Mouse (Mus musculus): ENCODE results near the gene Cds1. TPM values are rescaled to one million over a fixed set of nuclear protein-coding genes. Genes with fewer than 3 reads are reported as not detected.

The Cds1 gene
- polyA plus RNA-seq, 1 experiment from 2014 or later: 2.2 TPM

DNA sequence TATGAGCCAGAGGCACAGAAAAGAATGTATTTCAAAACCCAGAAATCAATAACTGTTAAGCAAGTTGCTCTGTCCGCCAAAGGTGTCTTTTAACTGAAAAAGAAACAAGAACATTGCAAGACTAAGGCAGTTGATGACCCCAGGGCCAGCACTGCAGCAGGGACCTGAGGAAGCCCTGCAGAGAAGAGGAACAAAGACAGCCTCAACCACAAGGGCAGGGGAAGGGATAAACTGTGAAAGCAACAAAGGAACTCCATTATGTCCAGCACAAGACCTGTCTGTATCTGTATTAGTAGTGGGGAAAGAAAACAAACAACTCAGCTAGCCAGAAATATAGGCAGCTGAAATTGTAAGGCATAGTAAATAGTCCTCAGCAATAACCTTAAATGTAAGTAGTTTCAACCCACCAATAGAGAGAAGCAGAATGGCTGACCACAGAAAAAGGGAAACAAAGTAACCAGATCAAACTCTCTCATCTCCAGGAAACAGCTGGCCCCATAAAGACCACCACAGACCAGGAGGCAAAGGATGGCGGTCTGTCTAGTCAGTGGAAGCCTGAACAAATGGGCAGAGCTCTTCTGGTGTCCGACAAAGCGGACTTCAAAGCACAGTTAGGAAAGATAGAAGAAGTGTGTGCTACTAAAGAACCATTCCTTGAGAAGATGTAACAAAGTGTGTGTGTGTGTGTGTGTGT is 21.1 kb downstream of the Cds1 start:
- H3K4me1 ChIP-seq (ENCODE audit: insufficient read depth): no peaks in the 10 kb centered on the region; the same call in 1 of the 2 replicates
- no peak for ATAC-seq (ENCODE audit: insufficient read depth)
- no peaks in the 10 kb centered on the region for H3K9me3 ChIP-seq (ENCODE audit: low read depth, low read length)
- no peak overlapping the region for H3K9ac ChIP-seq
- H3K27ac ChIP-seq (ENCODE audit: low read depth): no peak overlapping the region
- 66% methylated on average over 4 of the region's 4 CpGs for whole genome bisulfite sequencing
- no peak overlapping the region for H3K4me2 ChIP-seq
- H3K27me3 ChIP-seq (ENCODE audit: insufficient read depth, low read length): no peaks in the 10 kb centered on the region
- no peak for DNase-seq
- no peak for TF ChIP-seq CTCF (IDR thresholded peaks at IDR 0.05; ENCODE audit: low read depth)
- H3K36me3 ChIP-seq (ENCODE audit: insufficient read depth): no peaks in the 10 kb centered on the region
- H3K4me3 ChIP-seq (ENCODE audit: low read depth, low read length): no peak overlapping the region

DNA sequence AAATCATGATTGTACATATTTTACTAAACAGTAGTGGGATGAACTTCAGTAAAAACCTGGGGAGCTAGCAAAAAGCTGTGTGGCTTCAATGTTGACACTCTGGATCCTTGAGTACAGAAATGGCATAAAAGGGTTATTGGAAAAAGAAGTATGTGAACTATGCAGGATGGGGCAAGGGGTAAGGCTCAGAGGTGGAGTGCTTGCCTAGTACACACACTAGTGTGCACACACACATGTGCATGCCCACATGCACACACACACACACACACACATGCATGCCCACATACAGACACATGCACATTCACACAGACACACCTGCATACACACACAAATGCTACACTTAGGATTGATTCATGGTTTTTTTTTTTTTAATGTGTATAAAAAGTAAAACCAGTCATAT is 24.8 kb downstream of the Cds1 start:
- no peaks in the 10 kb centered on the region for H3K36me3 ChIP-seq (ENCODE audit: insufficient read depth)
- H3K9me3 ChIP-seq (ENCODE audit: low read depth, low read length): no peaks in the 10 kb centered on the region
- H3K4me1 ChIP-seq (ENCODE audit: insufficient read depth): no peaks in the 10 kb centered on the region; the same call in 1 of the 2 replicates
- no peaks in the 10 kb centered on the region for H3K27me3 ChIP-seq (ENCODE audit: insufficient read depth, low read length)
- no peak for TF ChIP-seq CTCF (IDR thresholded peaks at IDR 0.05; ENCODE audit: low read depth)
- ATAC-seq (ENCODE audit: insufficient read depth) (peak; percentile 55; the same call in 1 of the 2 replicates), DNase-seq (no peak)
- H3K4me3 ChIP-seq (ENCODE audit: low read depth, low read length): no peak overlapping the region
- no peak overlapping the region for H3K9ac ChIP-seq
- H3K27ac ChIP-seq (ENCODE audit: low read depth): no peak overlapping the region
- no peak overlapping the region for H3K4me2 ChIP-seq

DNA sequence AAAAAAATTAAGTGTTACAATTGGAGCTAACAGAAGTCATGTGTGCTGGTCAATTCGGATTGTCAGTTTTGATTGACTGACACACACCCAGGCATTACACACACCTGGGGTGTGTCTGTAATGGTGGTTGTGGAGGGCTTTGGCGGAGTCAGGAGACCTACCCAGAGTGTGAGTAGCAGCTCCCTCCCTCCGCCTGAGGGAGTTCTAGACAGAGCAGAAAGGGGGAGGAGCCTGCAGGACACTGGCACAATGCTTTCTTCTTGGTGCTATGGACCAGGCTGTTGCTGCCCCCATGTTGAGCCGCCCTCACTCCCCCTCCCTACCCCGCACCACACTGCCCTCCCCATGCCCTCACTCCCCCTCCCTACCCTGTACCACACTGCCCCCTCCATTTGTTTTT is 25.6 kb downstream of the Cds1 start:
- Histone ChIP-seq H3K36me3 (ENCODE audit: insufficient read depth) (no peaks in the 10 kb centered on the region), H3K4me2 (no peak overlapping the region), H3K9ac (no peak overlapping the region), H3K4me3 (ENCODE audit: low read depth, low read length) (no peak overlapping the region), H3K27ac (ENCODE audit: low read depth) (no peak overlapping the region), H3K9me3 (ENCODE audit: low read depth, low read length) (no peaks in the 10 kb centered on the region), H3K27me3 (ENCODE audit: insufficient read depth, low read length) (no peaks in the 10 kb centered on the region), H3K4me1 (ENCODE audit: insufficient read depth) (no peaks in the 10 kb centered on the region; the same call in 1 of the 2 replicates)
- WGBS: 57% methylated on average over 5 of the region's 5 CpGs
- no peak for DNase-seq
- TF ChIP-seq CTCF (IDR thresholded peaks at IDR 0.05; ENCODE audit: low read depth): no peak
- peak; percentile 26; the same call in 1 of the 2 replicates for ATAC-seq (ENCODE audit: insufficient read depth)

DNA sequence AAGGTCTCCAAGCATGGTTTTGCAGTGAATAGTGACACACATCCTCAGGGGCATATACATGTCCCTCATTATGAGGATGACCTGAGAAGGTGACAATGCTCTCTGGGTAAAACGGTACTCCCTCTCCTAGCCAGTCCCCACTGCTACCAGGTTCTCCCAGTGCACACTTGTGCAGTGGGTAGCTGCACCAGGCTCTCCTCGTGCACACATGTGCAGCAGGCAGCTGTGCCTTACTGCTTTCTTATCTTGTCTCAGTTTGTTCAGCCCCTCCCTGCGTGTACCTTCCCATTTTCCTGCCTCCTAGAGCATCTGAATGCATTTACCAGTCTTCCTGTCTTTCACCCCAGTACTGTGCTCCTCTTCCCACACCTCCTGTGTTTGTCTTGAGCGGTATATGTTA is 27.7 kb downstream of the Cds1 start:
- no peak overlapping the region for H3K9ac ChIP-seq
- H3K36me3 ChIP-seq (ENCODE audit: insufficient read depth): no peaks in the 10 kb centered on the region
- no peak for TF ChIP-seq CTCF (IDR thresholded peaks at IDR 0.05; ENCODE audit: low read depth)
- H3K4me3 ChIP-seq (ENCODE audit: low read depth, low read length): no peak overlapping the region
- no peaks in the 10 kb centered on the region; the same call in 1 of the 2 replicates for H3K4me1 ChIP-seq (ENCODE audit: insufficient read depth)
- no peak overlapping the region for H3K27ac ChIP-seq (ENCODE audit: low read depth)
- no peak overlapping the region for H3K4me2 ChIP-seq
- H3K27me3 ChIP-seq (ENCODE audit: insufficient read depth, low read length): no peaks in the 10 kb centered on the region
- ATAC-seq (ENCODE audit: insufficient read depth): 0 out of 2 replicates have a peak, but pooled peaks have one; percentile 32
- 32% methylated on average over 4 of the region's 4 CpGs for WGBS
- H3K9me3 ChIP-seq (ENCODE audit: low read depth, low read length): no peaks in the 10 kb centered on the region
- no peak for DNase-seq

DNA sequence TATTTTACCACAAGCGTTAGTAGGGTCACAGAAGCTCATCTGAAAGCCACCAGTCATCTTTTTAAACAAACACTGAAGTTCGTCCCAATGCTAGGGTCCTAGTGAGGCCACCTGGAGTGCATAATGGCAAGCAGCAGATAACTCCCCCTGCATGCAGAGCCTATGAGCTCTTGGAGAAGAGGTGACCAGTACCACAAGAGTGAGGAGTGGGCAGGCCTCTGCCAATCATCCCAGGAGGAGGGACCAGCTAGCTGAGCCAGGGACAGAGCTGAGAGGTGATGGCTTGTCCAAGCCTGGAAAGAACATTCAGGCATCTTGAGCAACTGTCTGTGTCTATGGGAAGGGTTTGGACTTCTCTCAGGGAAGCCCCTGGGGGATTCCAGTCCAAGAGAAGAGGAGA is 37.0 kb downstream of the Cds1 start:
- Histone ChIP-seq H3K36me3 (ENCODE audit: insufficient read depth) (no peaks in the 10 kb centered on the region), H3K27me3 (ENCODE audit: insufficient read depth, low read length) (no peaks in the 10 kb centered on the region), H3K4me3 (ENCODE audit: low read depth, low read length) (no peak overlapping the region), H3K4me1 (ENCODE audit: insufficient read depth) (no peaks in the 10 kb centered on the region), H3K4me2 (no peak overlapping the region), H3K9ac (no peak overlapping the region), H3K9me3 (ENCODE audit: low read depth, low read length) (0 out of 2 replicates have a peak, but pooled peaks cover 2% of the 10 kb centered on the region), H3K27ac (ENCODE audit: low read depth) (peak overlapping the region; percentile 1; the same call in 1 of the 2 replicates)
- 35% methylated on average over 2 of the region's 2 CpGs for WGBS
- TF ChIP-seq CTCF (IDR thresholded peaks at IDR 0.05; ENCODE audit: low read depth): no peak
- DNase-seq (no peak), ATAC-seq (ENCODE audit: insufficient read depth) (peak; percentile 63; the same call in 1 of the 2 replicates)

DNA sequence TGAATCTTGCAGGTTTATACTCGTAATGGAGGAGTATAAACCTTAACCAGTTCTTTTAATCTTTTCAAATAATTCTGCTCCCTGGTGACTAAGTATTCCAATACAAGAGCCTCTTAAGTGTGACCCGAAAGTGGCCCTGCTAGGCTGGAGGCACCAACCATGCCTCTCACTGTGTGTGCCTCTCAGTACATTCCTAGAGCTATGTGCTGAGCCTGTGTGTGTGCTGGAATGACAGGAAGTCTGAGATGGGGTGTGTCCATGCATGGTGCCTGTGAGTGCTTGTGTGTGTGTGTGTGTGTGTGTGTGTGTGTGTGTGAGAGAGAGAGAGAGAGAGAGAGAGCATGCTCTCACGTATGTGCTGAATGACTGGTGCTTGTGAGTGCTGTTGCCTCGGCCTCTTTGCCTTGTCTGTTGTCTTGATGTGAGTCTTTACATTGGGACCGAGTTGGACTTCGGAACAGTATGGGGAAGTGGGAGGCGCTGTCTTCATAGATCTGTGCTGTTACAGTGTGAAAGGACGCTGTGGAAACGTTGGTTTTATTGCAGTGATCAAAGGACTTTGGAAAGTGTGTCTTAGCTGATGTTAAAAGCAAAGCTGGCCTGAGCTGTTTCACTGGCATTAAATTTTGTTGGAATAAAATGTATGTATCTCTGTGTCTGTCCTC is 37.6 kb downstream of the Cds1 start:
- H3K9ac ChIP-seq: no peak overlapping the region

More for the DNA sequence above, 37.6 kb downstream of the Cds1 start:
- no peak overlapping the region for H3K4me3 ChIP-seq (ENCODE audit: low read depth, low read length)
- no peaks in the 10 kb centered on the region for H3K4me1 ChIP-seq (ENCODE audit: insufficient read depth)
- no peak overlapping the region for H3K4me2 ChIP-seq
- 52% methylated on average over 9 of the region's 9 CpGs for WGBS
- no peaks in the 10 kb centered on the region for H3K27me3 ChIP-seq (ENCODE audit: insufficient read depth, low read length)
- DNase-seq: peak; percentile 27
- TF ChIP-seq CTCF (IDR thresholded peaks at IDR 0.05; ENCODE audit: low read depth): no peak
- H3K27ac ChIP-seq (ENCODE audit: low read depth): no peak overlapping the region
- peak; percentile 75 for ATAC-seq (ENCODE audit: insufficient read depth)
- H3K9me3 ChIP-seq (ENCODE audit: low read depth, low read length): 0 out of 2 replicates have a peak, but pooled peaks cover 2% of the 10 kb centered on the region
- H3K36me3 ChIP-seq (ENCODE audit: insufficient read depth): no peaks in the 10 kb centered on the region

All from lung, embryonic 14.5 days (tissue).